Mouse (Mus musculus) gastrocnemius, adult 8-10 months (tissue): Measurements from ENCODE around the gene Zfp773. TPM values are rescaled to one million over a fixed set of nuclear protein-coding genes. Genes with fewer than 3 reads are reported as not detected.
"Not testable (repeated sequence)": the region's sequence is repeated elsewhere in the genome, so short reads cannot be mapped to it uniquely, and the experiment has no call there.

Experiments
- DNase-seq, 2 experiments: peaks; one replicate each; pipeline ENCODE4 v3.0.0; 2022; ENCODE audit warnings: low spot score in 2 of 2
- total RNA-seq, 4 experiments: library from RNA; stranded (reverse); gene quantifications; 2 replicates each; pipeline ENCODE4 v1.2.4; 2022

The Zfp773 gene
- 1 to 10 TPM in 2 of 4 experiments, under 1 TPM in 2; 0.65 to 2.0 (median 1.0) TPM for total RNA-seq

- DNase-seq, result peak in 1 of 2 experiments; percentile 20
These were observed at the start of gene Zfp773 for GRCm38 (mm10) chr7:7136379-7136866. Gene Zfp773 (minus strand): TSS chr7:7136755.

- no peak for DNase-seq
These were observed 49.3 kb upstream of the Zfp773 start for GRCm38 (mm10) chr7:7185897-7186296.

GRCm38 (mm10) chr7:7171227-7172147 is 34.9 kb upstream of the Zfp773 start, which contains the start of gene Zfp418:
Gene Zfp418 (plus strand): TSS chr7:7171330.
- peak; percentile 9 to 27 for DNase-seq

GRCm38 (mm10) chr7:7145991-7146608 is 9.5 kb upstream of the Zfp773 start:
- DNase-seq, result no peak

GRCm38 (mm10) chr7:7144215-7144614 is 7.7 kb upstream of the Zfp773 start:
- DNase-seq, result no peak

GRCm38 (mm10) chr7:7132751-7133150 is 3.8 kb downstream of the Zfp773 start:
- DNase-seq, result no peak

GRCm38 (mm10) chr7:7130491-7131124 is 5.9 kb downstream of the Zfp773 start:
- not testable (repeated sequence) for DNase-seq

- DNase-seq, result no peak
These were observed 15.0 kb downstream of the Zfp773 start for GRCm38 (mm10) chr7:7121602-7121980.

GRCm38 (mm10) chr7:7120921-7121601 is 15.5 kb downstream of the Zfp773 start, which contains the start of gene Zfp954:
Gene Zfp954 (minus strand): TSS chr7:7121488.
- peak; percentile 69 to 71 for DNase-seq

GRCm38 (mm10) chr7:7118441-7118840 is 18.1 kb downstream of the Zfp773 start:
- no peak for DNase-seq

- no peak for DNase-seq
These were observed 28.1 kb downstream of the Zfp773 start for GRCm38 (mm10) chr7:7108501-7108900.

Other genes starting within 250 kb of the Zfp773 start
- gene Aurkc, start 141.5 kb downstream of the Zfp773 start, total RNA-seq, result not detected
- 1 to 10 TPM; 3.1 to 4.8 (median 3.5) TPM for gene Zfp954, start 15.3 kb downstream of the Zfp773 start, total RNA-seq
- gene Zfp418, start 34.6 kb upstream of the Zfp773 start, total RNA-seq, result 1 to 10 TPM; 1.3 to 2.6 (median 1.9) TPM
- gene Zfp772, start 73.2 kb upstream of the Zfp773 start, total RNA-seq, result 1 to 10 TPM; 2.2 to 3.2 (median 2.3) TPM
- under 1 TPM in 2 of 4 experiments, not detected in 2; 0.18 to 0.21 TPM for gene Vmn2r29, start 110.6 kb upstream of the Zfp773 start, total RNA-seq
- gene Gm45844, start 141.5 kb upstream of the Zfp773 start, total RNA-seq, result 1 to 10 TPM in 2 of 4 experiments, under 1 TPM in 2; 0.43 to 2.9 (median 1.9) TPM
- gene Clcn4, start 164.1 kb upstream of the Zfp773 start, total RNA-seq, result 10 to 100 TPM; 34.5 to 39.9 (median 36.4) TPM
- not detected for gene Vmn2r30, start 200.9 kb upstream of the Zfp773 start, total RNA-seq
- not detected for gene Gm45783, start 237.8 kb upstream of the Zfp773 start, total RNA-seq